Mouse (Mus musculus): ENCODE data around the gene Wwtr1. TPM values are rescaled to one million over a fixed set of nuclear protein-coding genes. Genes with fewer than 3 reads are reported as not detected.

The Wwtr1 gene
- polyA plus RNA-seq, 1 experiment from 2014 or later: 11.5 TPM

GRCm38 (mm10) chr3:57532991-57533725 lies 42.6 kb downstream of the Wwtr1 start:
- no peak for ATAC-seq (ENCODE audit: low FRiP score)
- Histone ChIP-seq H3K9ac (no peak overlapping the region), H3K4me1 (peaks cover 4% of the 10 kb centered on the region; the same call in 1 of the 2 replicates), H3K9me3 (no peaks in the 10 kb centered on the region), H3K4me3 (replicated peaks) (no peak overlapping the region), H3K36me3 (replicated peaks) (no peaks in the 10 kb centered on the region), H3K27me3 (no peaks in the 10 kb centered on the region), H3K27ac (no peak overlapping the region), H3K4me2 (no peak overlapping the region)
- WGBS: 96% methylated on average over 9 of the region's 9 CpGs

GRCm38 (mm10) chr3:57530836-57531235 lies 44.9 kb downstream of the Wwtr1 start:
- ATAC-seq (ENCODE audit: low FRiP score): no peak
- H3K27ac ChIP-seq: no peak overlapping the region
- no peaks in the 10 kb centered on the region for H3K27me3 ChIP-seq

GRCm38 (mm10) chr3:57530221-57530620 lies 45.5 kb downstream of the Wwtr1 start:
- no peak overlapping the region for H3K27ac ChIP-seq
- no peaks in the 10 kb centered on the region; the same call in 1 of the 2 replicates for H3K4me1 ChIP-seq
- 90% methylated on average over 4 of the region's 4 CpGs for WGBS
- no peaks in the 10 kb centered on the region for H3K27me3 ChIP-seq
- H3K4me3 ChIP-seq (replicated peaks): no peak overlapping the region
- H3K9me3 ChIP-seq: no peaks in the 10 kb centered on the region
- no peaks in the 10 kb centered on the region for H3K36me3 ChIP-seq (replicated peaks)
- H3K4me2 ChIP-seq: no peak overlapping the region
- no peak overlapping the region for H3K9ac ChIP-seq
- no peak for ATAC-seq (ENCODE audit: low FRiP score)

More at GRCm38 (mm10) chr3:57530836-57531235, 44.9 kb downstream of the Wwtr1 start:
- no peaks in the 10 kb centered on the region for H3K36me3 ChIP-seq (replicated peaks)
- H3K4me1 ChIP-seq: peaks cover 3% of the 10 kb centered on the region; the same call in 1 of the 2 replicates
- WGBS: 83% methylated on average over 1 of the region's 1 CpGs
- no peak overlapping the region for H3K4me2 ChIP-seq
- no peak overlapping the region for H3K4me3 ChIP-seq (replicated peaks)
- no peaks in the 10 kb centered on the region for H3K9me3 ChIP-seq
- no peak overlapping the region for H3K9ac ChIP-seq

- Histone ChIP-seq H3K9ac (no peak overlapping the region), H3K27ac (no peak overlapping the region), H3K9me3 (no peaks in the 10 kb centered on the region), H3K4me2 (no peak overlapping the region), H3K4me3 (replicated peaks) (no peak overlapping the region), H3K27me3 (no peaks in the 10 kb centered on the region), H3K4me1 (no peaks in the 10 kb centered on the region), H3K36me3 (replicated peaks) (no peaks in the 10 kb centered on the region)
- ATAC-seq (ENCODE audit: low FRiP score): no peak
Observed at GRCm38 (mm10) chr3:57527154-57527553, 48.6 kb downstream of the Wwtr1 start.

GRCm38 (mm10) chr3:57523093-57523492 lies 52.6 kb downstream of the Wwtr1 start:
- Histone ChIP-seq H3K4me3 (replicated peaks) (no peak overlapping the region), H3K27ac (no peak overlapping the region), H3K4me1 (no peaks in the 10 kb centered on the region), H3K9ac (no peak overlapping the region), H3K27me3 (no peaks in the 10 kb centered on the region), H3K9me3 (no peaks in the 10 kb centered on the region), H3K4me2 (no peak overlapping the region), H3K36me3 (replicated peaks) (no peaks in the 10 kb centered on the region)
- WGBS: 92% methylated on average over 5 of the region's 5 CpGs
- no peak for ATAC-seq (ENCODE audit: low FRiP score)

GRCm38 (mm10) chr3:57521876-57522275 lies 53.8 kb downstream of the Wwtr1 start:
- no peak for ATAC-seq (ENCODE audit: low FRiP score)
- Histone ChIP-seq H3K4me3 (replicated peaks) (no peak overlapping the region), H3K4me1 (no peaks in the 10 kb centered on the region), H3K9me3 (no peaks in the 10 kb centered on the region), H3K9ac (no peak overlapping the region), H3K36me3 (replicated peaks) (no peaks in the 10 kb centered on the region), H3K4me2 (no peak overlapping the region), H3K27ac (no peak overlapping the region), H3K27me3 (no peaks in the 10 kb centered on the region)
- WGBS: 93% methylated on average over 4 of the region's 4 CpGs

GRCm38 (mm10) chr3:57519995-57520394 lies 55.7 kb downstream of the Wwtr1 start:
- no peak for ATAC-seq (ENCODE audit: low FRiP score)
- no peak overlapping the region for H3K4me2 ChIP-seq
- H3K36me3 ChIP-seq (replicated peaks): no peaks in the 10 kb centered on the region
- H3K27ac ChIP-seq: no peak overlapping the region
- no peaks in the 10 kb centered on the region for H3K4me1 ChIP-seq
- no peaks in the 10 kb centered on the region for H3K9me3 ChIP-seq
- no peak overlapping the region for H3K4me3 ChIP-seq (replicated peaks)
- H3K9ac ChIP-seq: no peak overlapping the region
- WGBS: 94% methylated on average over 7 of the region's 7 CpGs
- no peaks in the 10 kb centered on the region for H3K27me3 ChIP-seq

GRCm38 (mm10) chr3:57516146-57516545 lies 59.6 kb downstream of the Wwtr1 start:
- Histone ChIP-seq H3K27ac (no peak overlapping the region), H3K4me2 (no peak overlapping the region), H3K9me3 (no peaks in the 10 kb centered on the region), H3K27me3 (no peaks in the 10 kb centered on the region), H3K36me3 (replicated peaks) (no peaks in the 10 kb centered on the region), H3K4me3 (replicated peaks) (no peak overlapping the region), H3K4me1 (no peaks in the 10 kb centered on the region), H3K9ac (no peak overlapping the region)
- 91% methylated on average over 4 of the region's 4 CpGs for WGBS
- no peak for ATAC-seq (ENCODE audit: low FRiP score)

GRCm38 (mm10) chr3:57515044-57515443 lies 60.7 kb downstream of the Wwtr1 start:
- Histone ChIP-seq H3K9ac (no peak overlapping the region), H3K9me3 (no peaks in the 10 kb centered on the region), H3K36me3 (replicated peaks) (no peaks in the 10 kb centered on the region), H3K4me3 (replicated peaks) (no peak overlapping the region), H3K4me1 (no peaks in the 10 kb centered on the region), H3K27me3 (no peaks in the 10 kb centered on the region), H3K27ac (no peak overlapping the region), H3K4me2 (no peak overlapping the region)
- ATAC-seq (ENCODE audit: low FRiP score): no peak
- 98% methylated on average over 7 of the region's 7 CpGs for WGBS

- Histone ChIP-seq H3K9ac (no peak overlapping the region), H3K4me3 (replicated peaks) (no peak overlapping the region), H3K4me1 (no peaks in the 10 kb centered on the region), H3K4me2 (no peak overlapping the region), H3K36me3 (replicated peaks) (no peaks in the 10 kb centered on the region), H3K9me3 (no peaks in the 10 kb centered on the region), H3K27me3 (no peaks in the 10 kb centered on the region), H3K27ac (no peak overlapping the region)
- WGBS: 70% methylated on average over 18 of the region's 18 CpGs
- ATAC-seq (ENCODE audit: low FRiP score): no peak
Observed at GRCm38 (mm10) chr3:57511816-57512586, 63.7 kb downstream of the Wwtr1 start.

GRCm38 (mm10) chr3:57509945-57510675 lies 65.6 kb downstream of the Wwtr1 start:
- Histone ChIP-seq H3K9ac (no peak overlapping the region), H3K9me3 (no peaks in the 10 kb centered on the region), H3K36me3 (replicated peaks) (no peaks in the 10 kb centered on the region), H3K4me1 (no peaks in the 10 kb centered on the region), H3K27ac (no peak overlapping the region), H3K27me3 (no peaks in the 10 kb centered on the region), H3K4me3 (replicated peaks) (no peak overlapping the region), H3K4me2 (no peak overlapping the region)
- no peak for ATAC-seq (ENCODE audit: low FRiP score)
- WGBS: 90% methylated on average over 7 of the region's 7 CpGs

- H3K4me2 ChIP-seq: no peak overlapping the region
- H3K9ac ChIP-seq: no peak overlapping the region
- H3K36me3 ChIP-seq (replicated peaks): no peaks in the 10 kb centered on the region
- no peak overlapping the region for H3K27ac ChIP-seq
- H3K27me3 ChIP-seq: no peaks in the 10 kb centered on the region
- 94% methylated on average over 10 of the region's 10 CpGs for WGBS
- no peaks in the 10 kb centered on the region for H3K9me3 ChIP-seq
- no peak for ATAC-seq (ENCODE audit: low FRiP score)
- H3K4me1 ChIP-seq: no peaks in the 10 kb centered on the region
- H3K4me3 ChIP-seq (replicated peaks): no peak overlapping the region
Observed at GRCm38 (mm10) chr3:57505991-57506390, 69.7 kb downstream of the Wwtr1 start.
